ENCODE assay signal across 8 mouse cellular contexts in the genomic region with DNA sequence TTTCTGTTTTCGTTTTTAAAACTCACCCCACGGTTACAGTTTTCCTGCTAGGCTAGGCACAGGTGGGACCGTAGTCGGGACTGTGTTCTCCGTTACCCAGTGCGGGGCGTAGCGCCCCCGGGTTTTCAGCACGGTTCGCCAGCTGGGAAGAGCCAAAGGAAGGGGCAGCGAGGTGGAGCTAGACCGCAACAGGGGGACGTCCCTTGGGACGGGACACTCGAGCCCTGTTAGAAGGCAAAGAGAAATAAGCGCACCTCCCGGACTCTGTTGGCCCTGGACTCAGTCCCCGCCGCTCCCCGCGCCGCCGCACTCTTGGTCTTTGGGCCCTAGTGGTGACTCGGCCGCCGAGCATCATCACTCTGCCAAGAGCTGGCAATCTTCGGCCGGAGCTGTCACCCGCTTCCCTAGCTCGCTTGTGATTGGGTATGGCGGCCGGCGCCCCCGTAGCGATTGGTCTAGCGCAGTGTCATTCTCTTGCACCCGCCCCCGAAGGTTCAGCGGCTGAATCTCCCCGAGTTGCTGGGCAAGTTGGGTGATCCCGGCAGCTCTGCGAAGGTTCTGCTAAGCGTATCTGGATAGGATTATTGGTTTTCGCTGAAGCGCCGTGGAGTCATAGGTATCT. TPM values are rescaled to one million over a fixed set of nuclear protein-coding genes. Genes with fewer than 3 reads are reported as not detected.
DNase-seq lines count a peak whose midpoint lies in the region; ATAC-seq and TF ChIP-seq lines count a peak whose summit lies in the region.

A gene (minus strand): TSS at position 361 of the 622 bp plus-strand sequence.

- H3K4me2 ChIP-seq in embryonic facial prominence, embryonic 14.5 days (ENCODE audit: low read depth, low read length), result peak within 1 kb of the TSS; percentile 98
- H3K4me2 ChIP-seq in limb, embryonic 14.5 days (replicated peaks; ENCODE audit: low read depth, low read length, severe bottlenecking), result peak within 1 kb of the TSS; percentile 98
- H3K4me2 ChIP-seq in midbrain, postnatal 0 days (ENCODE audit: low read depth, low read length, poor library complexity, severe bottlenecking), result peak within 1 kb of the TSS; percentile 95

- no peaks in the 10 kb centered on the region for H3K36me3 ChIP-seq in embryonic facial prominence, embryonic 14.5 days (ENCODE audit: control insufficient read depth, insufficient read depth, low read length)
- H3K36me3 ChIP-seq in limb, embryonic 14.5 days (ENCODE audit: control insufficient read depth, insufficient read depth, low read length), result no peaks in the 10 kb centered on the region
- H3K36me3 ChIP-seq in midbrain, postnatal 0 days (ENCODE audit: insufficient read depth, low read length), result no peaks in the 10 kb centered on the region

- under 1% methylated on average over 39 of the region's 47 CpGs for WGBS in embryonic facial prominence, embryonic 14.5 days
- WGBS in limb, embryonic 14.5 days, result 1% methylated on average over 41 of the region's 47 CpGs
- WGBS in midbrain, postnatal 0 days, result under 1% methylated on average over 47 of the region's 47 CpGs

- TF ChIP-seq CTCF in midbrain, postnatal 0 days (IDR thresholded peaks at IDR 0.05), result peak; percentile 60

- no peaks in the 10 kb centered on the region for H3K9me3 ChIP-seq in embryonic facial prominence, embryonic 14.5 days (ENCODE audit: control insufficient read depth, low read length)
- H3K9me3 ChIP-seq in limb, embryonic 14.5 days (ENCODE audit: control insufficient read depth, low read length), result no peaks in the 10 kb centered on the region
- no peaks in the 10 kb centered on the region for H3K9me3 ChIP-seq in midbrain, postnatal 0 days (ENCODE audit: low read length)

- peak; percentile 98 for ATAC-seq in embryonic facial prominence, embryonic 14.5 days (ENCODE audit: low read depth)
- ATAC-seq in limb, embryonic 14.5 days (ENCODE audit: low FRiP score, low read depth), result peak; percentile 99
- peak; percentile 99 for ATAC-seq in midbrain, postnatal 0 days (ENCODE audit: low FRiP score)

- 0 out of 2 replicates have a peak, but pooled peaks cover 3% of the 10 kb centered on the region for H3K4me1 ChIP-seq in embryonic facial prominence, embryonic 14.5 days (ENCODE audit: control insufficient read depth, insufficient read depth, low read length)
- H3K4me1 ChIP-seq in limb, embryonic 14.5 days (ENCODE audit: control insufficient read depth, insufficient read depth, low read length), result no peaks in the 10 kb centered on the region; the same call in 1 of the 2 replicates
- no peaks in the 10 kb centered on the region for H3K4me1 ChIP-seq in midbrain, postnatal 0 days (ENCODE audit: insufficient read depth, low read length)

- DNase-seq in 3T3-L1 (ENCODE audit: low read depth, low spot score), result peak; percentile 95
- peak; percentile 82 to 83 for DNase-seq in adrenal gland, postnatal 4 days (ENCODE audit: low spot score in 2 of 2)
- peak; percentile 94 for DNase-seq in embryonic facial prominence, embryonic 14.5 days (ENCODE audit: low spot score)
- DNase-seq in heart, adult 8-10 months (ENCODE audit: low spot score), result peak; percentile 97
- peak; percentile 97 for DNase-seq in kidney, adult 9 months
- peak; percentile 86 for DNase-seq in limb, embryonic 14.5 days (ENCODE audit: low spot score)
- peak; percentile 96 for DNase-seq in midbrain, postnatal 0 days (ENCODE audit: low spot score)
- peak; percentile 91 to 93 for DNase-seq in spleen, postnatal 14 days (ENCODE audit: low spot score in 2 of 2)

- H3K27me3 ChIP-seq in embryonic facial prominence, embryonic 14.5 days (replicated peaks; ENCODE audit: control insufficient read depth, insufficient read depth, low read length), result peaks cover 10% of the 10 kb centered on the region
- H3K27me3 ChIP-seq in limb, embryonic 14.5 days (ENCODE audit: control insufficient read depth, insufficient read depth, low read length), result peaks cover 9% of the 10 kb centered on the region; the same call in 1 of the 2 replicates
- H3K27me3 ChIP-seq in midbrain, postnatal 0 days (ENCODE audit: insufficient read depth, low read length), result no peaks in the 10 kb centered on the region

- peak within 1 kb of the TSS; percentile 67 for H3K9ac ChIP-seq in embryonic facial prominence, embryonic 14.5 days (ENCODE audit: low read depth, low read length)
- peak within 1 kb of the TSS; percentile 45 for H3K9ac ChIP-seq in limb, embryonic 14.5 days (ENCODE audit: low read depth, low read length, severe bottlenecking)
- H3K9ac ChIP-seq in midbrain, postnatal 0 days (replicated peaks; ENCODE audit: low read length, poor library complexity, severe bottlenecking), result peak within 1 kb of the TSS; percentile 61

- no peak within 1 kb of the TSS for H3K27ac ChIP-seq in embryonic facial prominence, embryonic 14.5 days (replicated peaks; ENCODE audit: low read depth, low read length)
- H3K27ac ChIP-seq in limb, embryonic 14.5 days (replicated peaks; ENCODE audit: low read depth, low read length), result no peak within 1 kb of the TSS
- H3K27ac ChIP-seq in midbrain, postnatal 0 days (ENCODE audit: low read depth, low read length), result no peak within 1 kb of the TSS

- peak within 1 kb of the TSS; percentile 75 for H3K4me3 ChIP-seq in embryonic facial prominence, embryonic 14.5 days (ENCODE audit: low read depth, low read length)
- H3K4me3 ChIP-seq in limb, embryonic 14.5 days (replicated peaks; ENCODE audit: low read length), result peak within 1 kb of the TSS; percentile 63
- H3K4me3 ChIP-seq in midbrain, postnatal 0 days (ENCODE audit: low read depth, low read length), result peak within 1 kb of the TSS; percentile 66

- no peak for TF ChIP-seq POLR2A in limb, embryonic 14.5 days (IDR thresholded peaks at IDR 0.05; ENCODE audit: borderline replicate concordance, extremely low read depth, insufficient read depth, insufficient read length)

RNA-seq across cellular contexts. Expression of the gene that starts here (rescaled TPM):
- 1 to 10 TPM; 7.7 to 8.0 TPM for total RNA-seq in adrenal gland, postnatal 4 days (2021)
- 3.9 and 4.5 TPM in 2 replicates for polyA plus RNA-seq in embryonic facial prominence, embryonic 14.5 days (2014; fragmentation: Nextera tagmentation; extraction: Ambion mirVana)
- 10 to 100 TPM; 15.8 to 19.1 (median 18.9) TPM for total RNA-seq in heart, adult 8-10 months (2022)
- polyA plus RNA-seq in limb, embryonic 14.5 days (2012; rRNA removed), result 3.4 TPM in 2 replicates
- 2.9 and 3.0 TPM in 2 replicates for polyA plus RNA-seq in limb, embryonic 14.5 days (2014; fragmentation: Nextera tagmentation; extraction: Ambion mirVana)
- 4.1 and 5.2 TPM in 2 replicates for total RNA-seq in midbrain, postnatal 0 days (2014; rRNA removed)
- polyA plus RNA-seq in midbrain, postnatal 0 days (2015; fragmentation: Nextera tagmentation; extraction: Ambion mirVana), result 5.2 and 7.0 TPM in 2 replicates
